Mouse (Mus musculus): ENCODE measurements around the gene Sema3f.

GRCm38 (mm10) chr9:107660777-107661176, 49.5 kb downstream of the Sema3f start:
- TF ChIP-seq POLR2A (IDR thresholded peaks at IDR 0.05; ENCODE audit: insufficient read depth, low read depth, low read length), result no peak
- no peak for TF ChIP-seq CTCF (IDR thresholded peaks at IDR 0.05; ENCODE audit: insufficient read depth, low read depth, low read length)
